Mouse (Mus musculus): Measurements from ENCODE around the gene Fbxo46.

DNA sequence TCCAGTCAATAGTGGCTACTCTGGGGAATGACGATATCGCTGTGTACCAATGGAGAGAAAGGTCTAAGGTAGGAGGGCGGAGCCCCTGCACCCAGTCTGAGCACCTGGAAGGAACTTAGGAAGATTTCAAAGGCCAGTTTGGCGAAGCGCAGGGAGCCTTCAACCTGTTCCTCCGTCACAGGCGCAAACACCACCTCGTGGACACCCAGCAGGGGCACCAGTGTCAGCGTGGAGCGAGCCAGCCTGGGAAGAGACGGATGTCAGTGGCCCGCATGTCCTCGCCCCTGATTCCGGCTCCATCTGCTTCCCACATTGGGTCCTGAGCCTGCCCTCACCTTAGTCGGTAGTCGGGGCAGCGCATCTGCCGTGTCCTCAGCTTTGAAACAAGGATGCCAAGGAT is 39.8 kb downstream of the Fbxo46 start:
- TF ChIP-seq GATA1 (IDR thresholded peaks at IDR 0.05; ENCODE audit: borderline replicate concordance, low read length) (no peak), FLI1 (IDR thresholded peaks at IDR 0.05; ENCODE audit: low read length) (no peak)

Data from megakaryocyte, embryonic 14.5 days (primary cell).